Mouse (Mus musculus) neural tube, embryonic 13.5 days (tissue): ENCODE data around the gene Olfr316. TPM values are rescaled to one million over a fixed set of nuclear protein-coding genes. Genes with fewer than 3 reads are reported as not detected.
"Not testable (repeated sequence)": the region's sequence is repeated elsewhere in the genome, so short reads cannot be mapped to it uniquely, and the experiment has no call there.

ENCODE experiments used
- ATAC-seq: fragments of 200-750 bp; cut with Nextera tagmentation; 2 replicates; pipeline ENCODE4 v1.8.0; 2017; ENCODE audit warnings: low read depth, mild to moderate bottlenecking, moderate TSS enrichment, moderate library complexity
- H3K27ac ChIP-seq: fragments of 300-500 bp; sonication (generic); replicated peaks from 2 replicates; pipeline ENCODE4 v1.5.1; 2015; ENCODE audit warnings: moderate library complexity, mild to moderate bottlenecking, inconsistent platforms
- H3K27me3 ChIP-seq: fragments of 300-500 bp; sonication (generic); 2 replicates; pipeline ENCODE4 v1.6.1; 2015; ENCODE audit warnings: mild to moderate bottlenecking, inconsistent platforms
- H3K36me3 ChIP-seq: fragments of 300-500 bp; sonication (generic); 2 replicates; pipeline ENCODE4 v1.6.1; 2015; ENCODE audit warnings: mild to moderate bottlenecking, inconsistent platforms
- H3K4me1 ChIP-seq: fragments of 300-500 bp; sonication (generic); replicated peaks from 2 replicates; pipeline ENCODE4 v1.6.1; 2015; ENCODE audit warnings: inconsistent platforms
- H3K4me2 ChIP-seq: fragments of 300-500 bp; sonication (generic); 2 replicates; pipeline ENCODE4 v1.6.1; 2015; ENCODE audit warnings: inconsistent platforms, mild to moderate bottlenecking, moderate library complexity
- H3K4me3 ChIP-seq: fragments of 300-500 bp; sonication (generic); 2 replicates; pipeline ENCODE4 v1.5.1; 2015; ENCODE audit warnings: mild to moderate bottlenecking, inconsistent platforms
- H3K9ac ChIP-seq: fragments of 300-500 bp; sonication (generic); 2 replicates; pipeline ENCODE4 v1.6.1; 2015; ENCODE audit warnings: moderate library complexity, mild to moderate bottlenecking, inconsistent platforms
- H3K9me3 ChIP-seq: fragments of 300-500 bp; sonication (generic); 2 replicates; pipeline ENCODE4 v1.6.1; 2016; ENCODE audit warnings: inconsistent platforms
- WGBS: fragments of 180-500 bp; shearing (Covaris S2); methylation state at CpG from one replicate; pipeline ENCODE4 v1.1.7; 2015; 5-methylcytosine and 5-hydroxymethylcytosine counted together
- polyA plus RNA-seq: library from polyadenylated mRNA; unstranded; fragments of >200 nt; fragmentation: Nextera tagmentation; extraction: Ambion mirVana; gene quantifications from 2 replicates; pipeline ENCODE4 v1.2.1, GENCODE M21; 2015

Gene Olfr316
- not detected in 2 replicates for polyA plus RNA-seq

DNA sequence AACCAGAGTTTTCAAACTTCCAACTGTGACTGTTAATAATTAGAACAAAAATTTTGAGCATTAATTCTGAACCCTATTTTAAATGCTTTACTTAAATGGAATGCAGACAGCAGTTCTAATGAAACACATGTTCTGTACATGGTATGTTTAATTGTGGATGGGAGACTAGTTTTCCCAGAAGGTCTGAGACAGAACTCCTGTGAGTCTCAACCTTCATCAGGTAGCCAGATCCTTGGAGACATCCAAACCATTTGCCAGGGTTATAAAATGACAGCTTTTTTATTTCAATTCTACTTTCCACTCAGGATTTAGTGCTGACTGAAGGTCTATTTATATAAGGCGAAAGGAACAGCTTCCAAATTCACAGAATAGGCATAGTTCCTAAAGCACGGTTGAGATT lies at the start of gene Olfr316:
Gene Olfr316 (plus strand): TSS at position 301 of the 400 bp plus-strand sequence.
- Histone ChIP-seq H3K27ac (no peak within 1 kb of the TSS), H3K4me3 (no peak within 1 kb of the TSS), H3K9ac (no peak within 1 kb of the TSS), H3K36me3 (no peaks in the 10 kb centered on the region), H3K27me3 (no peaks in the 10 kb centered on the region), H3K9me3 (no peaks in the 10 kb centered on the region), H3K4me1 (no peaks in the 10 kb centered on the region), H3K4me2 (no peak within 1 kb of the TSS)
- WGBS = 95% methylated on average over 2 of the region's 2 CpGs
- no peak for ATAC-seq

DNA sequence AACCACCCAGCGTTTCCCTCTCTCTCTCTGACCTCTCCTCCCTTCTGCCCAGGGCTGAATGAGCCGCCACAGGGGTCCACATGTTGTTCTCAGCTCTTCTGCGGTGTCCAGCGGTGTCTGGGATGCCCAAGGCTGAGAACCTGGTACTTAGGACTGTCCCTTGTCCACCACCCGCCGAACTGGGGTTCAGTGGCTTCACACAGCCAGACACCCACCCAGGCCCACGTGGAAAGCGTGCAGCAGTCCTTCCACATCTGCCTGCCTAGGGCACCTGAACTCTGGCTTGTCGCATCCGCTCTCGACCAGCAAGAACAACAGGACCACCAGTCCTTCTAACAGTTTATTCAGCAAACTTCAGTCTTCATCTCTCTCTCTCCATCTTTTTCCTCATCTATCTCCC lies 43.4 kb upstream of the Olfr316 start:
- WGBS = 80% methylated on average over 11 of the region's 11 CpGs
- no peak overlapping the region for H3K4me2 ChIP-seq
- no peaks in the 10 kb centered on the region for H3K9me3 ChIP-seq
- H3K4me1 ChIP-seq = no peaks in the 10 kb centered on the region
- H3K27me3 ChIP-seq = no peaks in the 10 kb centered on the region
- no peak for ATAC-seq
- no peaks in the 10 kb centered on the region for H3K36me3 ChIP-seq
- no peak overlapping the region for H3K9ac ChIP-seq
- H3K4me3 ChIP-seq = no peak overlapping the region
- no peak overlapping the region for H3K27ac ChIP-seq

DNA sequence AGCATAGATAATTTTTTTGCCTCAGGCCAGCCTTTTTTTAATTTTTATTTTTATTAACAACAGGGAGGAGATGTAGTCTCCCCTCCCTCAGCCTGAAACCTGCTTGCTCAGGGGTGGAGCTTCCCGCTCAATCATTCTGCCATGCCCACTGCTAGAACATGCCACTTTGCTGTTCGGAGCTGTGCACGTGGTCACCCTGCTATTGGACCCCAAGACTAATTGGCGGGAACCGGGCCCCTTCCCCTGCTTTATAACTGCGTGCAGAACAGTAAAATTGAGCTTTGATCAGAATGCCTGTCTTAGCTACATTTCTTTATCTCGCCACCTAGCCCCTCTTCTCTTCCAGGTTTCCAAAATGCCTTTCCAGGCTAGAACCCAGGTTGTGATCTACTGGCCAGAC lies 34.8 kb upstream of the Olfr316 start:
- H3K36me3 ChIP-seq, ATAC-seq, H3K9ac ChIP-seq, H3K4me3 ChIP-seq, H3K27me3 ChIP-seq, H3K27ac ChIP-seq, H3K4me2 ChIP-seq, H3K9me3 ChIP-seq, H3K4me1 ChIP-seq: not testable (repeated sequence)
- WGBS = 90% methylated on average over 7 of the region's 7 CpGs

DNA sequence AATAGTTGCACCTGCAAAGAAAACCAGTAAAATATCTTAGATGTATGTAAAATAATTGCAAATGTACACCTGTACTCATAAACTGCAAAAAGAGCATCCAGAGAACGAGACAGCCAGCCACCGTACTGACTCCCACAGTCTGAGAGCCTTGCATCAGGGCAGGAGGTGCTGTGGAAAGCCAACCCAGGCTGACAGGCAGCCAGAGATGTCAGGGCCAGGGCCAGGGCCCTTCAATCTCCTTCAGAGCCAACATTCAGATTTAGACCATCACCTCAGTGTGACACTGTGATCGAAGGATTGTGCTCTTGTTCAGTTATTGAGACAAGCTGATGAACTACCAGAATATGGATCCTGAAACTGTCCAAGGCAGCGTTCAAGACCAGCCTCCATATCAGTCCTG lies 32.8 kb upstream of the Olfr316 start:
- Histone ChIP-seq H3K27ac (no peak overlapping the region), H3K4me1 (no peaks in the 10 kb centered on the region), H3K27me3 (no peaks in the 10 kb centered on the region), H3K4me2 (no peak overlapping the region), H3K4me3 (no peak overlapping the region), H3K36me3 (no peaks in the 10 kb centered on the region), H3K9ac (no peak overlapping the region), H3K9me3 (no peaks in the 10 kb centered on the region)
- no peak for ATAC-seq
- WGBS = 88% methylated on average over 4 of the region's 4 CpGs

DNA sequence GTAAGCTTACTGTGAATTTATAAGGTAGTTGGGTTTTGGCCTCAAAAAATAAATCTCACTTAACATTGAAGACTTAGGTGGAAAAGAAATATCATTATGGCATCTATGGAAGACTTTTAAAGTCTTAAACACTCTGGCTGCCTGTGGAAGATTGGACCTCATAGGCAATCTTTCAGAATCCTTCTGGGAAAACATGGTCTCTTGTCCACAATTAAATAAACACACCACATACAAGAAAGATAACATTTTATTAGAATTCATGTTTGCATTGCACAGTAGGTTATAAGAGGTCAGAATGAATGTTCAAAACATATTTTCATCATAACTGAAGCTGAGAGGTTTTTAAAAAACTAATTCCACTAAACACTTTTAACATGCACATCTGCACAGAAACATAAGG lies 28.6 kb upstream of the Olfr316 start, which contains the start of gene Olfr318:
Gene Olfr318 (minus strand): TSS at position 101 of the 400 bp plus-strand sequence.
- Histone ChIP-seq H3K4me2 (no peak within 1 kb of the TSS), H3K36me3 (no peaks in the 10 kb centered on the region), H3K27ac (no peak within 1 kb of the TSS), H3K4me3 (no peak within 1 kb of the TSS), H3K9ac (no peak within 1 kb of the TSS), H3K9me3 (no peaks in the 10 kb centered on the region), H3K4me1 (no peaks in the 10 kb centered on the region), H3K27me3 (no peaks in the 10 kb centered on the region)
- ATAC-seq = no peak

DNA sequence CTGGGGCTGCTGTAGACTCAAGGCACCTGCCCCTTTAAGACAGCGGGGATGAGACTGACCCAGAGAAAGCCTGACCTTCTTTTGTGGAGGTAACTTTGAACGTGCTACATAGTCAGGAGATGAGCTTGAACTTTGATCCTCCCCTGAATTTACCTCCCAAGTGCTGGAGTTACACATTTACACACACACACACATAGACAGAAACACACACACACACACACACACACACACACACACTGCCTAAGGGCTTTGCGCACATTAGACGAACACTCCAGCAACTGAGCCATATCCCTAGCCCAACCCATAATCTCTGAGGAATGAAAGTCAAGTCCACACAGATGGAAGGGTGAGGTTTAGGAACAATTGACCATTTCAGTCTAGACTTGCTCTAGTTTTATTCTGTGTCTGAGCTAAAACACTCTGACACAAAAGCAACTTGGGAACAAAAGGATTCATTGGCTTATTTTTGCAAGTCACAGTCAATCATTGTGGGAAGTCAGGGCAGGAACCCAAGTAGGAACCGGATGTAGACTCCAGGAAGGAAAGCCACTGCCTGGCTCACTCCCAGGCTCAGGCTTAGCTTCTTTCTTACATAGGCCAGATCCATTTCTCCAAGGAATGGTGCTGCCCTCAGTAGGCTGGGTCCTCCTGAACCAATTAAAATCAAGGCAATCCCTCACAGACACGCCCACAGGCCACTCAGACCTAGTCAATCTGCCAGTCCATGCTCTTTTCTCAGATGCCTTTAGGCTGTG lies 24.5 kb upstream of the Olfr316 start:
- WGBS = 83% methylated on average over 6 of the region's 6 CpGs
- H3K4me3 ChIP-seq, H3K9ac ChIP-seq, H3K4me2 ChIP-seq, H3K27me3 ChIP-seq, ATAC-seq, H3K27ac ChIP-seq, H3K36me3 ChIP-seq, H3K4me1 ChIP-seq, H3K9me3 ChIP-seq: not testable (repeated sequence)

DNA sequence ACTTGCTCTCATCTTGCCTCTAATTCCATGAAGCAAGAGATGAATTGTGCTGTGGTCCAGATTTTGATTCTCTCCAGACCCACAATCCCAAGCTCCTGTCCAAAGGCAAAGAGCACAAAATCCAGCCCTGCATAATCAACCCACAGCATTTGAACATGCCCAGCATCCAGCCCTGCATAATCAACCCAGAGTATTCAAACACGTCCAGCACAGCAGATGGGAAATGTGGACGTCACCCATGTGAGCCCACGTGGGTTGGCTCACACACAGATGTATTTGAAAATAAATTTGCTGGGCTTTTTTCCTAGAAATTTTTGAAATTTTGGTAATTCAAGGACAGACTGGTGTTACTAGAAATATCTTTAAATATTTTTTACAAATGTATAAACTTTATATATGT lies 19.2 kb upstream of the Olfr316 start:
- Histone ChIP-seq H3K4me2 (no peak overlapping the region), H3K36me3 (no peaks in the 10 kb centered on the region), H3K27me3 (no peaks in the 10 kb centered on the region), H3K27ac (no peak overlapping the region), H3K9me3 (no peaks in the 10 kb centered on the region), H3K9ac (no peak overlapping the region), H3K4me1 (no peaks in the 10 kb centered on the region), H3K4me3 (no peak overlapping the region)
- no peak; the same call in 1 of the 2 replicates for ATAC-seq
- 46% methylated on average over 3 of the region's 3 CpGs for WGBS

DNA sequence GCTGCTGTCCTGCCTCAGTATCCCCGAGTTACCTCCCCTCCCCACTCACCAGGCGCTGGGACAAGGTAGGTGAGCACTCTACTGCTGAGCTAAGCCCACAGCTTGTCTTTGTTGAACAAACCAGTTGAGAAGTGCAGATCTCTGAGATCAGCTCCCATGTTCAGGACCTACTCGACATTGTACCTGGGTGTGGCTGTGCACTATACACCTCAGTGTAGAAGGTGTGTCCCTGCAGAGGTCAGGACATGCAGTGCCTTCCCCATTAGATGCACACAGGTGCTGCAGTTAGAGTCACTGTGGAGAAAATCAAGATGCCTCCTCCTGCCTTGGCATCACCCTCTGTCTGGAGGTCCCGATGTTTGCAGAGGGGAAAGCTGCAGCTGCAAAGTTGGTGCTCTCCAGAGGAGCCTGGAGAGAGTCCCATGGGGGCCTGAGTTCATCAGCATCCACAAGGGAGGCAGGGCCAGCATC lies 13.7 kb upstream of the Olfr316 start, which contains the start of gene Olfr317:
Gene Olfr317 (minus strand): TSS at position 421 of the 471 bp plus-strand sequence.
- H3K9me3 ChIP-seq = no peaks in the 10 kb centered on the region
- no peak within 1 kb of the TSS for H3K4me3 ChIP-seq
- WGBS = 80% methylated on average over 4 of the region's 4 CpGs
- H3K9ac ChIP-seq = no peak within 1 kb of the TSS
- no peak for ATAC-seq
- H3K27ac ChIP-seq = no peak within 1 kb of the TSS
- H3K36me3 ChIP-seq = no peaks in the 10 kb centered on the region
- no peaks in the 10 kb centered on the region for H3K4me1 ChIP-seq
- H3K27me3 ChIP-seq = no peaks in the 10 kb centered on the region
- H3K4me2 ChIP-seq = no peak within 1 kb of the TSS

DNA sequence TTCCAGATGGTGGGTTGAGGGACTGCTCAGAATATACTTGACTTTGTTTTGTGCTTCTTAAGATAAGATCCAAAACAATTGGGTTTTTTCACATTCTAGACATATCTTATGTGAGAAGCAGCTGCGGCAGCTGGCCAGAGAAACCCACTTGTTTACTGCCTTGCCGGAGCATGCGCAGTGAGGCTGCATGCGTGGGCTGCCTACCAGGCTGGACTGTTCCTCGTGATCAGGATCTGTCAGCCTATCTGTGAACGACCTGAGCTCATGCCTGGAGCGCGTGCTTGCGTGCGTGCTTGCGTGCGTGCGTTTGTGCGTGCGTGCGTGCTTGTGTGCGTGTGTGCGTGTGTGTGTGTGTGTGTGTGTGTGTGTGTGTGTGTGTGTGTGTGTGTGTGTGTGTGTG lies 1.4 kb upstream of the Olfr316 start:
- ATAC-seq = not testable (repeated sequence)

DNA sequence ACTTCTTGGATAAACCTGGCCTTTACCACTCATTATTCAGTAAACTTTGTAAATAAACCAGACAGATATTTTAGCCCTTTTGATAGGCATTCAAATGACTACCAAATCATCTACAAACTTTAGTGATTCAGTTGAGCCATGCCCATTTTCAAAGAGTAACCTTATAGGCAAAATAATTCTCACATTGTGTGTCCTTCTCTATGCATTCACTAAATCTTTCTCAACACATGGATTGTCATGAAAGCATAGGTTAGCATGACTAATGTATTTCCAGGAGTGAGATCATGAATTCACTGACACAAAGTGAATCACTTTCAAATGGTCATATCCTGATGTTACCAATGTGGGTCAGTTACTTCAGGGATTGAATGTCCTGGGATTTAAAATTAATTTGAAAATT lies 20.4 kb downstream of the Olfr316 start, which contains the start of gene Olfr315:
Gene Olfr315 (plus strand): TSS at position 301 of the 400 bp plus-strand sequence.
- Histone ChIP-seq H3K9me3 (no peaks in the 10 kb centered on the region), H3K4me2 (no peak within 1 kb of the TSS), H3K9ac (no peak within 1 kb of the TSS), H3K27me3 (no peaks in the 10 kb centered on the region), H3K4me1 (no peaks in the 10 kb centered on the region), H3K27ac (no peak within 1 kb of the TSS), H3K36me3 (no peaks in the 10 kb centered on the region), H3K4me3 (no peak within 1 kb of the TSS)
- no peak for ATAC-seq

More for the DNA sequence above, 1.4 kb upstream of the Olfr316 start:
- not testable (repeated sequence) for H3K27ac ChIP-seq, H3K9me3 ChIP-seq, H3K27me3 ChIP-seq, H3K4me2 ChIP-seq, H3K36me3 ChIP-seq, H3K9ac ChIP-seq, H3K4me3 ChIP-seq, H3K4me1 ChIP-seq
- WGBS = 85% methylated on average over 18 of the region's 18 CpGs

DNA sequence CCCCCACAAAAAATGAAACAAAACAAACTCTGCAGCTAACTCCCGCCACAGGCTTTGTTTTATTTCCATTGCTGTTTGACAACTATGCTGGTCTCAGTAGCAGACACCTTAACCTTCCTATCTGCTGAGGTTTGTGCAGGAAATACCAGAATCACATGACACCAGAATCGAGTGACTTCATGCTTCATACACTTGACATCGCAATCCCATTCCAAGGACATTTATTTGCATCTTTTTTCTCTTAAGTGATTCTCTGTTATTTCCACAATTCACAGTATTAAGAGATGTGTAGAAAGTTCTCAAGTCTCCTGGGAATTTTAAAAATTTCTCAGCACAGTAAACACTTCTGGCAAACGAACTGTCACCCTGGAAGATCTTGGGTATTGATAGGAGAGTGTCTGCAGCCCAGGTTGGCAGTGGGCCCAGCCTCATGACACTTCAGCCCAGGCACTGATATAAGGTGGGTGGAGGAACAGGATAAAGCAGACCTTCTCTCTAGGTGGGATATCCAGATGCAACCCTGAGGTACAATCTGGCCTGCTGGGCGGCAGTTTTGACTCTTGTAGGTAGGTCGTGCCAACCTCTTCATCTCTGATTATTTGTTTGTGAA lies 30.1 kb downstream of the Olfr316 start, which contains the start of gene Olfr314:
Gene Olfr314 (plus strand): TSS at position 473 of the 610 bp plus-strand sequence.
- 84% methylated on average over 6 of the region's 6 CpGs for WGBS

DNA sequence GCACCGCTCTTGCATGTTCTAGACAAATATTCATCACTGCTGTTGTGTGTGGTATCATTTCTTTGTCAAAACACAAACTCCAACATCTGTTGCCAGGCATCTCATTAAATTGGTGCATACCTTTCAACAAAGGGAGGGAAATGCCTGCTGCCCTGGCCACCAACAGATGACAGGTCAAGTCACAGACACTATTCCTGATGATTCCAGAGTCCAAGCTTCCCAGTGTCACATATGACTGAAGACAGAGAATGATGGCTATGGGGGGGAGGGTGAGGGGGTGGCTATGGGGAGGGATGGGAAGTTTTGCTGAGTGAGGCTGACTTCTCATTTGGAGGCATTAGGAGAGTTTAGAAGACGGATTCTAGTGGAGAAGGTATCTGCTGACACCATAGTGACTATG lies 31.6 kb downstream of the Olfr316 start:
- Histone ChIP-seq H3K4me1 (no peaks in the 10 kb centered on the region), H3K9ac (no peak overlapping the region), H3K4me2 (no peak overlapping the region), H3K27ac (no peak overlapping the region), H3K27me3 (no peaks in the 10 kb centered on the region), H3K9me3 (no peaks in the 10 kb centered on the region), H3K4me3 (no peak overlapping the region), H3K36me3 (no peaks in the 10 kb centered on the region)
- ATAC-seq = no peak
- 88% methylated on average over 2 of the region's 2 CpGs for WGBS

More for the DNA sequence above, 30.1 kb downstream of the Olfr316 start, which contains the start of gene Olfr314:
- no peaks in the 10 kb centered on the region for H3K36me3 ChIP-seq
- no peak within 1 kb of the TSS for H3K27ac ChIP-seq
- no peak for ATAC-seq
- no peak within 1 kb of the TSS for H3K9ac ChIP-seq
- H3K9me3 ChIP-seq = no peaks in the 10 kb centered on the region
- H3K4me2 ChIP-seq = no peak within 1 kb of the TSS
- no peak within 1 kb of the TSS for H3K4me3 ChIP-seq
- no peaks in the 10 kb centered on the region for H3K27me3 ChIP-seq
- H3K4me1 ChIP-seq = no peaks in the 10 kb centered on the region
